Mouse (Mus musculus): ENCODE results near the gene Igf2r.

DNA sequence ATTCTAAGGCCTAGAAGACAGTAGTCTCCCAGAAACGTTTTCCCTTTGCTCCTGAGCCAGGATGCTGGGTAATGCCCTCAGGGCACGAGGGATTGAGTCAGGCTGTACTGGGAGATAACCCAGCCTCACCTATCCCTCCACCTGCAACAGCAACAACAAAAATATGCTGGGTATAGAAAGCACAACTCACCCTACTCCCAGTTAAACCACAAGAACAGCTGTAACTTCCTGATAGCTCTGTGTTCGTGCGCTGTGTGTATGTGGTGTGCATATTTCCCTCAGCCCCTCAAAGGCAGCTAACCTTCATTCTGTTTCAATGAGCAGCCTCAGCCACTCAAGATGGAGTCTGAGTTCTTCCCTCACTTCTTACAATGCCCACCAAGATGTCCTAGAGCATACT lies 23.7 kb downstream of the Igf2r start:
- TF ChIP-seq CTCF (IDR thresholded peaks at IDR 0.05; ENCODE audit: insufficient read depth, low read depth, low read length) (no peak), POLR2A (IDR thresholded peaks at IDR 0.05; ENCODE audit: insufficient read depth, low read depth, low read length) (no peak)

Data from olfactory bulb, adult 2 months (tissue).